Mouse (Mus musculus) sigmoid colon, adult 10 weeks (tissue): ENCODE results near the gene Olfr1025-ps1. TPM values are rescaled to one million over a fixed set of nuclear protein-coding genes. Genes with fewer than 3 reads are reported as not detected.

ENCODE experiments used
- polyA plus RNA-seq: library from polyadenylated mRNA; stranded (reverse); fragments of 350-450 nt; fragmentation: Illumina TruSeq; extraction: RNeasy Lipid Tissue Mini Kit (QIAGEN cat#74804); gene quantifications from one replicate; pipeline ENCODE4 v1.2.3, GENCODE M21; 2014; ENCODE audit warnings: low read depth, low replicate concordance

Olfr1025-ps1 gene
- polyA plus RNA-seq, result not detected

DNA sequence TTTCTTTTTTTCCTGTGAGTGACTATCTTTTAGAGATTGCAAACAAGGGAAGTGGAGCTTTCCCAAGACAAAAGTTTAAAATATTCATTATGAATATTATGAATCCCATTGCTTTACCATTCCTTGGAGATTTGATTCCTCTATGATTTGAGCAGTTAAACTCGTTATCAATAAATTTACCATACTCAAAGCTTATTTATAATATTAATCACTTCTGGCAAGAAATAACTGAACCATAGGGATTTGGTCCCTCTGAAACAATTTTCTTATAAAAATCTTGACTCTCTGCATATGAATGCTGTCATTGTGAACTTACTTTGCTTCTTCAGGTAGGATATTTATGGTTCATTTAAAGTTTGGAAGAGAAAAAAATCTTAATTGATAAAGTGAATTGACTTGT is at the start of gene Olfr1025-ps1:
Gene Olfr1025-ps1 (plus strand): TSS at position 301 of the 400 bp plus-strand sequence.

DNA sequence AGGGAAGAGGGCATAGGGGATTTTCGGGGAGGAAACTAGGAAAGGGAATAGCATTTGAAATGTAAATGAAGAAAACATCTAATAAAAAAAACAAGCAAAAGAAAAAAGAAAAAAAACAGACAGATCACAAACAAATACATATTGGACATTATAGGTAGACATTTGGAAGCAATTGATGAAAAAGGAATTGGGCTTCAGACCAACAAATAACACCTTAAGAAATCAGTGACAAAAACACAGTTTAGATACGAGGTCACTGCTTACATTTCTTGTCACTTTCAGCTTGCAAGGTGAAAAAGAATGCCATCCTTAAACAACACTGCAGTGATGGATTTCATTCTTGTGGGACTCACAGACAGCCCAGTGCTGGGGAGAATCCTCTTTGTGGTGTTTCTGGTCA is 46.7 kb upstream of the Olfr1025-ps1 start, which contains the start of gene Olfr1022:
Gene Olfr1022 (plus strand): TSS at position 301 of the 400 bp plus-strand sequence.

DNA sequence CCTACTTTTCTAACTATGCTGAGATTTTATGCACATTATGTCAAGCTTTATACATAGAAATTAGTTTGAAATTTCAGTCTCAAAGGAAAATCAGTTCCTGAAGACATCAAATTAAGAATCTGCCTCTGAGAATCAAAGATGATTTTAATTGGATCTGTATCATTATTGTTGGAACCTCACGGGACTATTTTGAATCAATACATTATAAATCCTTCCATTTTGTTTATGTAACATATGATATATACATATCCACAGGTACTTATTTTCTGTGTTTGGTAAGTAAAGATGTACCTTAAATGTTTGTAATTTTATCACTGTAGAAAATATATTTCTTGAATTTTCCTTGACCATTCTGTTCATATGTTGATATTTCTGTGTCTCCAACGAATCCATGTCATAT is 29.7 kb upstream of the Olfr1025-ps1 start, which contains the start of gene Olfr1023:
Gene Olfr1023 (plus strand): TSS at position 301 of the 400 bp plus-strand sequence.

GRCm38 (mm10) chr2:85904952-85905351 is 10.0 kb upstream of the Olfr1025-ps1 start, which contains the start of gene Olfr1024:
TSS of gene Olfr1024 (minus strand) at chr2:85905052.

DNA sequence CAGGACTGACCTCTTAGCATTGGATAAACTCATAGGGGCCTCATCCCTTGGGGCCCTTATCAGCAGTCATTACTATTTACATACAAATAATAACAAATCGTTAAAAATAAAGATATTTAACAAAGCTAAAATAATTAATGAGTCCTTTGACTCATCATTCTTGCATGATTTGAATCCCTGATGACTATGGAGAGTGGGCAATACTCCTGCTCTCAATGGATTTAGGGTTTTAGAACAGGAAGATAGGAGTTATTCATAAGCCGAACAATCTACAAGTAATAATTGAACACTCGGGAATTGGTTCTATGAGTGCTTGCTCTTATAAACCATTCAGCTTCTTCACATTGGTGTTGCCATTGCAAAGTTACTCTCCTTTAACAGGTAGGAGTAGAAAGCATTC is 6.3 kb downstream of the Olfr1025-ps1 start, which contains the start of gene Olfr1026:
Gene Olfr1026 (plus strand): TSS at position 301 of the 400 bp plus-strand sequence.

DNA sequence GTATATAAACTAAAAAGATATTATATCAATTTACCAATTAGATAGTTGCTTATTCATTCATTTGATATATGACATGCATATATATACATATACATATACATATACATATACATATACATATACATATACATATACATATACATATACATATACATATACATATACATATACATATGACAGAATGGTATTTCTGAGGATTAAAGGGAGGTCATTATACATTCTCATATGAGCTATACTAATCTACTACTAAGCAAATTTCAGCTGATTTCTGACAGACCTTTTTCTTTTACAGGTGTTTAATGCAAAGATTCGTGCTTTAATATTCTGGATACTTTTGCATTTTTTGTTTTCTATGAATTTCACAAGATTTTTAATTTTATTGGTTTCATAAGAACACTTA is 35.1 kb downstream of the Olfr1025-ps1 start, which contains the start of gene Olfr1028:
Gene Olfr1028 (plus strand): TSS at position 301 of the 400 bp plus-strand sequence.

Other genes starting within 250 kb of the Olfr1025-ps1 start
- not detected for gene Olfr1006, start 236.4 kb upstream of the Olfr1025-ps1 start, polyA plus RNA-seq
- not detected for gene Olfr1008, start 225.8 kb upstream of the Olfr1025-ps1 start, polyA plus RNA-seq
- gene Olfr1009, start 199.8 kb upstream of the Olfr1025-ps1 start, polyA plus RNA-seq, result not detected
- not detected for gene Olfr1012, start 152.4 kb upstream of the Olfr1025-ps1 start, polyA plus RNA-seq
- not detected for gene Olfr1013, start 148.1 kb upstream of the Olfr1025-ps1 start, polyA plus RNA-seq
- not detected for gene Olfr1014, start 142.5 kb upstream of the Olfr1025-ps1 start, polyA plus RNA-seq
- not detected for gene Olfr1015, start 133.2 kb upstream of the Olfr1025-ps1 start, polyA plus RNA-seq
- not detected for gene Olfr1016, start 112.6 kb upstream of the Olfr1025-ps1 start, polyA plus RNA-seq
- gene Olfr1018, start 96.7 kb upstream of the Olfr1025-ps1 start, polyA plus RNA-seq, result not detected
- gene Olfr1019, start 69.7 kb upstream of the Olfr1025-ps1 start, polyA plus RNA-seq, result not detected
- gene Olfr1020, start 68.2 kb upstream of the Olfr1025-ps1 start, polyA plus RNA-seq, result not detected
- gene Olfr1022, start 46.6 kb upstream of the Olfr1025-ps1 start, polyA plus RNA-seq, result not detected
- gene Olfr1023, start 29.6 kb upstream of the Olfr1025-ps1 start, polyA plus RNA-seq, result not detected
- not detected for gene Olfr1024, start 10.1 kb upstream of the Olfr1025-ps1 start, polyA plus RNA-seq
- gene Olfr1026, start 6.4 kb downstream of the Olfr1025-ps1 start, polyA plus RNA-seq, result not detected
- not detected for gene Olfr1028, start 35.2 kb downstream of the Olfr1025-ps1 start, polyA plus RNA-seq
- gene Olfr1029, start 58.7 kb downstream of the Olfr1025-ps1 start, polyA plus RNA-seq, result 0.09 TPM
- not detected for gene Olfr1030, start 64.1 kb downstream of the Olfr1025-ps1 start, polyA plus RNA-seq
- gene Olfr1031, start 75.1 kb downstream of the Olfr1025-ps1 start, polyA plus RNA-seq, result not detected
- not detected for gene Olfr1032, start 90.3 kb downstream of the Olfr1025-ps1 start, polyA plus RNA-seq
- 4.1 TPM for gene Olfr1033, start 105.4 kb downstream of the Olfr1025-ps1 start, polyA plus RNA-seq
- gene Olfr1034, start 130.7 kb downstream of the Olfr1025-ps1 start, polyA plus RNA-seq, result 0.57 TPM
- gene Olfr1036, start 158.8 kb downstream of the Olfr1025-ps1 start, polyA plus RNA-seq, result not detected
- not detected for gene Olfr1037, start 172.2 kb downstream of the Olfr1025-ps1 start, polyA plus RNA-seq
- not detected for gene Olfr1039, start 220.7 kb downstream of the Olfr1025-ps1 start, polyA plus RNA-seq
- not detected for gene Olfr1040, start 231.5 kb downstream of the Olfr1025-ps1 start, polyA plus RNA-seq
- gene Olfr1042, start 246.6 kb downstream of the Olfr1025-ps1 start, polyA plus RNA-seq, result not detected